In genomic region chr11:6988884-6989824, GRCm38 (mm10) we compare ENCODE assay signal across 13 mouse cellular contexts.
"Had no signal": no experiment of that assay in that cellular context is flagged by ENCODE, and none has a peak within 500 bp of the region (broad histone marks: within the 10 kb centered on the region; RNA-seq: fewer than 3 reads in every experiment).

No protein-coding gene starts in this region.

- ATAC-seq: lung, postnatal 0 days had no signal

- H3K4me2 ChIP-seq: liver, embryonic 11.5 days; liver, embryonic 15.5 days; midbrain, embryonic 12.5 days; neural tube, embryonic 15.5 days had no signal

- H3K9me3 ChIP-seq: limb, embryonic 10.5 days; liver, embryonic 15.5 days; midbrain, embryonic 12.5 days; neural tube, embryonic 15.5 days had no signal

- H3K4me1 ChIP-seq: liver, embryonic 15.5 days had no signal

- H3K27me3 ChIP-seq: liver, embryonic 15.5 days; neural tube, embryonic 15.5 days had no signal

- H3K36me3 ChIP-seq: limb, embryonic 10.5 days; liver, embryonic 15.5 days; midbrain, embryonic 12.5 days; neural tube, embryonic 15.5 days had no signal

- H3K4me3 ChIP-seq: limb, embryonic 10.5 days; liver, embryonic 15.5 days; midbrain, embryonic 12.5 days; neural tube, embryonic 15.5 days had no signal

- H3K27ac ChIP-seq: limb, embryonic 10.5 days; liver, embryonic 15.5 days; midbrain, embryonic 12.5 days; neural tube, embryonic 15.5 days had no signal

- H3K9ac ChIP-seq: liver, embryonic 15.5 days; midbrain, embryonic 12.5 days; neural tube, embryonic 15.5 days had no signal

- DNase-seq: kidney, adult 18-20 months; kidney, postnatal 10 days; kidney, postnatal 4 days; lung, adult 2 months; lung, postnatal 4 days; spleen, adult 18-20 months; thymus, postnatal 4 days had no signal
